Mouse (Mus musculus) G1E (cell line): Measurements from ENCODE around the gene Vkorc1. TPM values are rescaled to one million over a fixed set of nuclear protein-coding genes. Genes with fewer than 3 reads are reported as not detected.

ENCODE experiments used
- ATAC-seq: 2 replicates; pipeline ENCODE4 v1.8.0; 2016; ENCODE audit warnings: mild to moderate bottlenecking; ENCODE audit not compliant: insufficient number of reproducible peaks, poor library complexity, low FRiP score, severe bottlenecking; ENCODE audit errors: extremely low read depth
- DNase-seq: peaks from one replicate; pipeline ENCODE4 v3.0.0; 2012; ENCODE audit warnings: low spot score
- H3K27me3 ChIP-seq: 2 replicates; pipeline ENCODE4 v1.6.1; 2012; ENCODE audit warnings: mild to moderate bottlenecking, low read length, inconsistent platforms; ENCODE audit not compliant: insufficient read depth
- H3K36me3 ChIP-seq: replicated peaks from 2 replicates; pipeline ENCODE3; 2012; ENCODE audit warnings: mild to moderate bottlenecking, inconsistent platforms
- H3K4me1 ChIP-seq: 2 replicates; pipeline ENCODE4 v1.6.1; 2012; ENCODE audit warnings: low read depth, low read length, inconsistent platforms, mixed read lengths; ENCODE audit not compliant: insufficient read depth
- H3K4me3 ChIP-seq: 2 replicates; pipeline ENCODE4 v1.5.1; 2012; ENCODE audit warnings: low read depth, mild to moderate bottlenecking, inconsistent platforms, low read length, moderate library complexity, mixed read lengths
- H3K9me3 ChIP-seq: replicated peaks from 2 replicates; pipeline ENCODE4 v1.6.1; 2012; ENCODE audit warnings: inconsistent platforms
- CTCF ChIP-seq: IDR thresholded peaks from 2 replicates; pipeline ENCODE4 v1.5.1; 2012; ENCODE audit warnings: low read depth, low read length, inconsistent platforms, mixed read lengths
- GATA1 ChIP-seq: IDR thresholded peaks from 2 replicates; pipeline ENCODE4 v1.6.1; 2012; ENCODE audit warnings: borderline replicate concordance, low read length, inconsistent platforms, mixed read lengths
- GATA2 ChIP-seq: IDR thresholded peaks from 2 replicates; pipeline ENCODE4 v1.6.1; 2012; ENCODE audit warnings: low read depth, low read length, inconsistent platforms, borderline replicate concordance
- POLR2AphosphoS5 ChIP-seq: IDR thresholded peaks from 2 replicates; pipeline ENCODE4 v1.6.1; 2012; ENCODE audit warnings: low read depth, low read length, inconsistent platforms; ENCODE audit not compliant: insufficient replicate concordance
- TAL1 ChIP-seq: conservative IDR thresholded peaks from 2 replicates; pipeline ENCODE4 v1.6.1; 2012; ENCODE audit warnings: low read depth, low read length, inconsistent platforms, mixed read lengths
- polyA plus RNA-seq: library from polyadenylated mRNA; stranded (reverse); fragments of >175 nt; gene quantifications from 2 replicates; pipeline ENCODE4 v1.2.3, GENCODE M21; 2012
- total RNA-seq, 2 experiments: library from RNA; stranded (forward) in 1 of 2; stranded (reverse) in 1 of 2; fragments of 200-1000 nt in 1 of 2; fragments of >200 nt in 1 of 2; fragmentation: Nextera tagmentation in 1 of 2; gene quantifications; 2 replicates each; pipeline ENCODE4 v1.2.3; 2014 to 2017

The Vkorc1 gene
- total and polyA plus RNA-seq, 3 experiments: 11.0 to 68.8 (median 12.6) TPM

DNA sequence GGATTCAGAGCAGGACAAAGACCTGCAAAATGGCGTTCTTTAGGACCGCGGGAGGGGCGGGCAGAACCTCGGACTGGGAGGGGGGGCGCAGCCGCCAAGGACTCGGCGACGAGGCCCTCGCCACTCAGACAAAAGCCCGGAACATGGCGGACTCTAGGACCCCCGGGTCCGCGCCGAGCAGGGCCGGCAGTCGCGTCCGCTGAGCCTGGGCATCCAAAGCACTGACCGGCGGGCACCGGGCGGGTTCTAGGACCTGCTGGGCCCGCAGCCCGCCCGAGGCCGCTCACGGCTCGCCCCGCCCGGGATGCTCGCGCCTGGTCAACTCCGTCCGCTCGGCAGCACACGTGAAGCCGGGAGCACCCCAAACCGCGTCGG, 19.8 kb downstream of the Vkorc1 start:
- peaks cover 67% of the 10 kb centered on the region for H3K4me1 ChIP-seq
- H3K36me3 ChIP-seq: peaks cover 62% of the 10 kb centered on the region
- H3K9me3 ChIP-seq: peaks cover 23% of the 10 kb centered on the region
- 0 out of 2 replicates have a peak, but pooled peaks have one; percentile 37 for ATAC-seq
- DNase-seq: peak; percentile 87
- peak overlapping the region; percentile 92 for H3K4me3 ChIP-seq
- no peaks in the 10 kb centered on the region for H3K27me3 ChIP-seq
- TF ChIP-seq GATA2: no peak
- TF ChIP-seq GATA1: no peak
- TF ChIP-seq TAL1: no peak
- no peak for TF ChIP-seq CTCF
- TF ChIP-seq POLR2AphosphoS5: no peak

DNA sequence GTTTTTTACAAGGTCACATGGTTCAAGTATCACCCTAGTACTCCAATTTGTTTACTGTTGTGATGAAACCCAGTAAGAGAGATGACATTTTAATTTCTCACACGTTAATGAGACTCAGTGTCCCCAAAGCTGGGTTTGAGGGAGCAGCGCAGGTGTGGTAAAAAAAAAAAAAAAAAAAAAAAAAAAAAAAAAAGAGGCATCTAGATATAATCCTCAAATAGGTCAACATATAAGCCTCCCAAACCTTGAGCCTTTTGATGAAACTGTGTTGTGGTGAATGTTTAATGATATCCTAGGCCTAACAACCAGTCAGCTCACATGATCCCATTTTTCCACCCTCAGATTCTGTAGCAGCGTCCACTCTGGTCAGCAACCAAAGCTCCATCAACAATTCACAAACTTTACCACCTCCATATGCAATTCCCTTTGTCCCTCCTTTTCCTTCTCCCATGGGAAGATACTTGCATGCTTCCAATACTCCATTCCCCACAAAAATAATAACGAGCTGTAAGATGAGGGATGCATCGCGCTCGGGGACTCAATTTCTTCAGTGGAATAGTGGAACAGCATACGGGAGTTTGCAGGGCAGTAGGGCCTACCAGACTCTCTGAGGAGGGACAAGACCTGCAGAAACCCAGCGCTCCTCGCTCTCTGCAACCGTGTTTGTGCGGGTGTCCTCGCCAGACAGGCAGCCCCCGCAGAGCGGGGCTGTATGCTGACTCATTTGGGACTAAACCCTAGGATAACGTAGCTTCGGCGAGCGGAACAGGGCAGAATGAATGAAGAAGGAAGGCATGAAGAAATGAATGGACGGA, 20.4 kb downstream of the Vkorc1 start:
- Histone ChIP-seq H3K36me3 (peaks cover 62% of the 10 kb centered on the region), H3K4me3 (peak overlapping the region; percentile 92), H3K9me3 (peaks cover 17% of the 10 kb centered on the region), H3K27me3 (no peaks in the 10 kb centered on the region), H3K4me1 (peaks cover 69% of the 10 kb centered on the region)
- DNase-seq (no peak), ATAC-seq (no peak)
- TF ChIP-seq GATA2 (no peak), TAL1 (no peak), GATA1 (no peak), CTCF (no peak), POLR2AphosphoS5 (no peak)

DNA sequence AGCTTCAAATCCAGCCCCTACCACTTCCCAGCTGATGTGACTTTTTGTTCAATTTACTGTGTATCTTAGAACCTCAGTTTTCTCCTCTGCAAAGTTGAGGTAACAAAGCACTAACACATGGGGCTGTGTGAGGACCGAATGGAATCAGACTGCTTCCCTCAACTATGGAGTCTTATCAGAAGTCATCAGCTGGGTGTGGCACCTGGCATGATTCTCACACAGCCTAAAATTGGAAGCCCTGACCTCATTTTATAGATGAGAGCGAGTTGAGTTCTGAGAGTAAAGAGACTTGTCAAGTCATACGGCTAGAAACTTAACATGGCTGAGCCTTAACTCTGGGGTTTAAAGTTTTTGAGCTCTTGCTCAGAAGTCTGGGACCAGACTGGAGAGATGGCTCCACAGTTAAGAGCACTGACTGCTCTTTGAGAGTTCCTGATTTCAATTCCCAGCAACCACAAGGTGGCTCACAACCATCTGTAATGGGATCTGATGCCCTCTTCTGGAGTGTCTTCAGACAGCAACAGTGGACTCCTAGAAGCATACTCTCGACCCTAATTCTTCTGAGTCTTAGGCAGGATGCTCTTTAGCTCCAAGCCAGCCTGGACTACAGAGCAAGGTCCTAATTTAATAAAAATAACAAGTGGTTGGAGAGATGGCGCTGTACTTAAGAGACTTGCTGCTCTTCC, 25.1 kb downstream of the Vkorc1 start:
- TF ChIP-seq GATA1 (no peak), POLR2AphosphoS5 (no peak), TAL1 (no peak)
- no peak for DNase-seq
- Histone ChIP-seq H3K4me1 (peaks cover 57% of the 10 kb centered on the region), H3K9me3 (no peaks in the 10 kb centered on the region), H3K36me3 (peaks cover 84% of the 10 kb centered on the region), H3K27me3 (peaks cover 3% of the 10 kb centered on the region; the same call in 1 of the 2 replicates), H3K4me3 (no peak overlapping the region)
- no peak for ATAC-seq

DNA sequence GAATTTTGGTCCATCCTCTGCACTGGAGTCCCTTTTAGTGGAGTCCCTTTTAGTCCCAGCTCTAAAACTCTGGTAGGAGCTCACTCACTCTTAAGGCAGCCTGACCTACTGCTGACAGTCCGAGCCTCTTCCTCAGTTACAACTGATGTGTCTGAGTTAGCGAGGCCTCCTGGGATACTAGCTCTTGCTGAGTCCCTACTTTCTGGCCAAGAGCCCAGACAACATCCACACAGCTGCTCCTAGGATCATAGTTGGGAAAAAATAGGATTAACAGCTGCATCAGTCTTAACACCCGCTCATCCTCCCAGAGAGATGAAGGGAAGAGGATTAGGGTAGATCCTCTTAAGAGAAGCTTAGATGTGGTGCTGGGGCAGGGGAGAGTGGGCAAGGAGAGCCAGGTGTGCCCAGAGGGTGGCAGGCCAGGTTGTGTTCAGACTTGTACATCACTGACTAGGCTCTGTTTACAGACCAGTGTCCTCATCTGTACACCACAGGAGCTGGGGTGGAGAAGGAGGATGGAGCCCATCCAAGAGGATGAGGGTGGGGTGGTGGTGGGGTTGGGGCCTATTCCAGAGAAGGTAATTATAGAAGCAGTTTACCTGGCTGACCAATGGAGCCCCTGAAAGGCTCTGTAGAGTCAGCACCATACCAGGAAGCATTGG, 26.1 kb downstream of the Vkorc1 start:
- Histone ChIP-seq H3K4me3 (no peak overlapping the region), H3K9me3 (no peaks in the 10 kb centered on the region), H3K36me3 (peaks cover 93% of the 10 kb centered on the region), H3K4me1 (peaks cover 47% of the 10 kb centered on the region), H3K27me3 (peaks cover 3% of the 10 kb centered on the region; the same call in 1 of the 2 replicates)
- TF ChIP-seq TAL1 (no peak), CTCF (no peak), GATA1 (no peak), GATA2 (no peak), POLR2AphosphoS5 (no peak)
- DNase-seq: no peak
- no peak for ATAC-seq

DNA sequence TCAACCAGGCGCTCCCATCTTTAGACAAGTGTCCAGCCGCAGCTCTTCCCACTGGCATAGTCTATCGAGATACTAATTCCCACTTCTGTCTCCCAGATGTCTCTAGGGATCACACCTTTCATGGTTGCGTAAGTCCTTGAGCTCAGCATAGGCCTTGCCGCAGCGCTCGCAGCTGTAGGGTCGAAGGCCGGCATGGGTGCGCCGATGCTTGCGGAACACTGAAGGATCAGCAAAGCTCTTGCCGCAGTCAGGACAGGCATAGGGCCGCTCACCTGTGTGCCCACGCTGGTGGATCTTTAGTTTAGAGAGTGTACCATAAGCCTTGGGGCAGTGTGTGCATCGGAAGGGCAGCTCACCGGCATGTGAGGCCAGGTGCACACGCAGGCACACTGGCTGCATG, 27.8 kb downstream of the Vkorc1 start:
- peaks cover 3% of the 10 kb centered on the region; the same call in 1 of the 2 replicates for H3K27me3 ChIP-seq
- no peak for DNase-seq
- no peak for TF ChIP-seq POLR2AphosphoS5
- TF ChIP-seq CTCF: no peak
- TF ChIP-seq GATA1: no peak
- no peak for TF ChIP-seq GATA2
- TF ChIP-seq TAL1: no peak
- peaks cover 79% of the 10 kb centered on the region for H3K36me3 ChIP-seq
- no peak overlapping the region for H3K4me3 ChIP-seq
- no peak for ATAC-seq
- no peaks in the 10 kb centered on the region for H3K9me3 ChIP-seq
- peaks cover 32% of the 10 kb centered on the region for H3K4me1 ChIP-seq

DNA sequence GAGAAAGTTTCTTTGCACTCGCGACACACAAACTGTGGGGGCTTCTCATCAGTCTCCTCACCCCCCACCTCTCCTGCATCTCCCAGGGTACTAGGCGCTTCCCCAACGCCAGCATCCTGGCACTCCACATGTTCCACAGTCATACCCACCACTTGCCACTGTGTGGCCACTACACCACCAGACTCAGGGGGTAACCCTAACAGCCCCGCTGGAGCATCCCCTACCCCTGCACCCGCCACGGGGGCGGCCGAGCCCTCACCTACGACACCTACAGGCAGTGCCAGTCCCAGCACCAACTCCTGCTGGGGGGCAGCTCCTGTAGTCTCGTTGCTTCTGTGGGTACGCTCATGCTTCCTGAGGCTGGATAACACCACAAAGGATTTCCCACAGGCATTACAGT, 29.0 kb downstream of the Vkorc1 start:
- DNase-seq (no peak), ATAC-seq (no peak)
- no peak for TF ChIP-seq TAL1
- TF ChIP-seq POLR2AphosphoS5: no peak
- TF ChIP-seq GATA1: no peak
- no peak for TF ChIP-seq CTCF
- TF ChIP-seq GATA2: no peak
- no peak overlapping the region for H3K4me3 ChIP-seq
- peaks cover 23% of the 10 kb centered on the region for H3K4me1 ChIP-seq
- H3K27me3 ChIP-seq: peaks cover 3% of the 10 kb centered on the region; the same call in 1 of the 2 replicates
- H3K36me3 ChIP-seq: peaks cover 75% of the 10 kb centered on the region
- no peaks in the 10 kb centered on the region for H3K9me3 ChIP-seq
